Mouse (Mus musculus) adrenal gland, adult 18-20 months (tissue): Measurements from ENCODE around the gene Dnpep. TPM values are rescaled to one million over a fixed set of nuclear protein-coding genes. Genes with fewer than 3 reads are reported as not detected.
A peak's percentile ranks its signal among the peaks of the same experiment; 100 is the strongest.

Experiments used
- DNase-seq, 2 experiments: peaks; one replicate each; pipeline ENCODE4 v3.0.0; 2021 to 2022; ENCODE audit warnings: low spot score in 2 of 2
- long read RNA-seq, 2 experiments: library from polyadenylated mRNA; stranded (forward); transcript quantifications; one replicate each; pipeline ENCODE4 v2.0.0; 2021
- total RNA-seq, 2 experiments: library from RNA; stranded (reverse); gene quantifications; 1 replicate in 1 of 2; 2 replicates in 1 of 2; pipeline ENCODE4 v1.2.3; 2021

Dnpep gene
- total RNA-seq, result 10 to 100 TPM; 90.1 to 90.6 TPM
- long read RNA-seq, experiment 1, transcript Dnpep-201 (15 exons, 2,488 nt), result major isoform, 76 of 106 reads
- long read RNA-seq, experiment 1, transcript Dnpep-202 (15 exons, 1,571 nt), result minor isoform, 8 of 106 reads
- long read RNA-seq, experiment 1, partial matches to known transcripts, result 5 of 106 reads
- long read RNA-seq, experiment 1, other reads (novel, unspliced or antisense), result 13 of 106 reads
- long read RNA-seq, experiment 2, transcript Dnpep-202 (15 exons, 1,571 nt), result minor isoform, 36 of 260 reads
- long read RNA-seq, experiment 2, transcript Dnpep-209 (14 exons, 1,862 nt), result minor isoform, 6 of 260 reads
- long read RNA-seq, experiment 2, transcript Dnpep-201 (15 exons, 2,488 nt), result major isoform, 178 of 260 reads
- long read RNA-seq, experiment 2, partial matches to known transcripts, result 23 of 260 reads
- long read RNA-seq, experiment 2, other reads (novel, unspliced or antisense), result 16 of 260 reads

- peak; percentile 99 for DNase-seq
These were observed at the start of gene Dnpep for GRCm38 (mm10) chr1:75317241-75318201. TSS of gene Dnpep (minus strand) at chr1:75317990.

GRCm38 (mm10) chr1:75365510-75366137 is 47.8 kb upstream of the Dnpep start:
- DNase-seq, result no peak

- DNase-seq, result no peak
These were observed 46.1 kb upstream of the Dnpep start for GRCm38 (mm10) chr1:75363868-75364267.

- no peak for DNase-seq
These were observed 44.0 kb upstream of the Dnpep start for GRCm38 (mm10) chr1:75361750-75362149.

GRCm38 (mm10) chr1:75361123-75361522 is 43.3 kb upstream of the Dnpep start:
- DNase-seq, result no peak

GRCm38 (mm10) chr1:75360112-75361031 is 42.6 kb upstream of the Dnpep start, which contains the start of gene Des:
TSS of gene Des (plus strand) at chr1:75360329.
- no peak for DNase-seq

- DNase-seq, result no peak
These were observed 41.6 kb upstream of the Dnpep start for GRCm38 (mm10) chr1:75359346-75359745.

- no peak for DNase-seq
These were observed 40.2 kb upstream of the Dnpep start for GRCm38 (mm10) chr1:75358009-75358408.

- DNase-seq, result peak in 1 of 2 experiments; percentile 26
These were observed 39.5 kb upstream of the Dnpep start for GRCm38 (mm10) chr1:75357261-75357660.

GRCm38 (mm10) chr1:75349275-75349674 is 31.5 kb upstream of the Dnpep start:
- no peak for DNase-seq

- no peak for DNase-seq
These were observed 29.5 kb upstream of the Dnpep start for GRCm38 (mm10) chr1:75347279-75347678.

GRCm38 (mm10) chr1:75345036-75345935 is 27.5 kb upstream of the Dnpep start:
- no peak for DNase-seq

GRCm38 (mm10) chr1:75344291-75345035 is 26.7 kb upstream of the Dnpep start:
- DNase-seq, result no peak

- peak; percentile 49 to 50 for DNase-seq
These were observed 25.2 kb upstream of the Dnpep start for GRCm38 (mm10) chr1:75342874-75343416.

GRCm38 (mm10) chr1:75340519-75340918 is 22.7 kb upstream of the Dnpep start:
- no peak for DNase-seq

GRCm38 (mm10) chr1:75339337-75339736 is 21.5 kb upstream of the Dnpep start:
- DNase-seq, result no peak

GRCm38 (mm10) chr1:75338091-75338694 is 20.4 kb upstream of the Dnpep start:
- DNase-seq, result no peak

- DNase-seq, result no peak
These were observed 19.3 kb upstream of the Dnpep start for GRCm38 (mm10) chr1:75337097-75337496.
